Mouse (Mus musculus) CD4-positive helper T cell, adult 2 months (primary cell): ENCODE data around the gene Tmem185a.
"Not testable (repeated sequence)": the region's sequence is repeated elsewhere in the genome, so short reads cannot be mapped to it uniquely, and the experiment has no call there.

Experiments
- DNase-seq: peaks from one replicate; pipeline ENCODE4 v3.0.0-alpha.2; 2012; ENCODE audit warnings: low read depth, missing footprints, low spot score

The Tmem185a gene

DNA sequence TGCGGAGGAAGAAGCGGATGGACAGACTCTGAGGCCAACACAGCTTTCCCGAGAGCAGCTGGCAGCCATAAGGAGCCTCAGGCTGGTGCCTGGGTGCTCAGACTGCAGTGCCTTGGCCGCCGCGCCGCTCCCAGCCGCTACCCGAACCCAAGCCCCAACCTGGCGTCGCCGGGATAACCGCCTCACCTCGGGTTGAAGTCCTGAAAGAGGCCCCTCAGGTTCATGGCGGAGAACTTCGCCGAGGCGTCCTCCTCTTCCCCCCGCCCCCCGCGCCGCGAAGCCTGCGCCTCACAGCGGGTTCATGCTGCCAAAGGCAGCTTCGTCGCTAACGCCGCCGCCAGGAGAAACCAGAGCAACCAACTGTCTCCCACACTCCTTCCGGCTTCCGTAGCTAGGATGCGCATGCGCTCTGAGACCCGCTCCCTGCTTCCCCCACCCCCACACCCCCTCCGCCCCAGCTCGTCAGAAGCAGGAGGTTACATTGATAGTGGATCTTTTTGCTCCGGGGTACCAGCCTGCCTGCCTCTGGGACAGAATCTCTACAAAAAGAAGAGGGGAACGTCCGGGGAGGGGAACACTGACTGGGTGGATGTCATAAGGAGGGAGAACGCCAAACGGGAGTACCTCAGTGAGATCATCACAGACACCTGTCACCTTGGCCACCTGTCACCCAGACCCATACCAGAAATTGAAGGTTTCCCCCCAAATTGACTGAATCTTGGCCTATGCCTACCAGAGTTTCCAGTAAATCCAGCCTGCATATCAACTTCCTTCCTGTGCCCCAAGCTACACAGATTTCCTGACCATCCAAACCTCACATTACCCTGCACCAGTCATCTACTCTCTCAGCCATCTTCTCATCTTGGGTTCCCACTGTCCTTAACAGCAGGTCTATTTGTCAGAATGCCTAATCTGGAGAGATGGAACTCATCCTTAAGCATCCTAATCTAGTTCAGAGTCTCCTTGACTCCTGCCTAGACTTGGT, at the start of gene Tmem185a:
Gene Tmem185a (minus strand): TSS at position 389 of the 985 bp plus-strand sequence.
- DNase-seq: peak; percentile 89

DNA sequence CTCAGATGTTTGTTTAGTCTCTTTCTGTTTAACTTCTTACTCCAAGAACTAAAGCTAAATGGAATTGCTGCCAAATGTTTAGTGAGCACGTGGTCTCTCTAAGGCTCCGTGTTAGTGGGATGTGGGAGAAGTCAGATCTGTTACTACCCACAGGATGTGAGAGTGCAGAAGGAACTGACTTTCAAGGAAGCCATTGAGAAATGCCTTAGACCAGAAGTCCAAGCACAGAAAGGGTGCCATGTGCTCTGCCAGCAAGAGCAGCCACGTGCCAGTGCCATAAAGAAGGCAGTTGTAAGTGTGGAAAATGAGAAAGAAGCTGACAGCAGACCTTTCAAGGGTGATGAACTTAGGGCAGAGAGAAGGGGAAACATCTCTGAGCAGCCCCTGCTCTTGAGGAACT, 37.4 kb upstream of the Tmem185a start:
- DNase-seq: not testable (repeated sequence)

DNA sequence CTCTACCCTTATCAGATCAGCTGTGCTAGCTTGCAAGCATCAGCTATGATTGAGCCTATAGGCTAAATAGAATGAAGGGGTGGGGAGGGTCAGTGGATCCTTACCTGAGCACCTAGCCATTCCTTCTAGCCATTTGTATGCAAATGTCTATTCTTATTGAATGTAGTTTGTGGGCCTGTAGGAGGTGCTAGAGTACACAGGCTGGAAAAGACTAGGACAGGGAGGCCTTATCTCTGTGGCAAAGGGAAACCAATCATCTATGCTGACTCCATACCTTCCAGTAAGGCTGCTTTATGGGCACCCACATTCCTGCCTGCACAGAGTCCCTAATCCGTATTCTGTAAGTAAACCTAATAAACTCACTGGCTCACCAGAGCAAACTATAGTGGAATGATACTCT, 10.3 kb upstream of the Tmem185a start:
- DNase-seq: not testable (repeated sequence)

DNA sequence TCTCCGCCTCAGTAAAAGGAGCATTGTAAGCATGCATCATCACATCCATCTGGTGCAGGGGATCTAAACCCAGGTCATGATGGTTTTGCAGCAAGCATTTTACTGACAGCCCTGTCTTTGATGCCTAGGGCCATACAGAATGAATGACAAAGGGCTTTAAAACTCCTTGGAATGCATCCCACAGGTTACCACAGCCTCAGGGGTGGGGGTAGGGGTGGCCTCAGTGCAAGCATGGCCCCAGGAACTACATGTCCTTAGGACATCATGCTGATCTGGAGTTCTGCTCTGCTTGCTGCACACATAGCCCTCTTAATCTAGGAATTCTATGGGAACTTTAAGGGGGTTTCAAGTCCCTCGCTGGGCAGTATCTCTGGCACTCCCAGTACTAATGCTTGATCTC, 5.2 kb upstream of the Tmem185a start:
- no peak for DNase-seq

DNA sequence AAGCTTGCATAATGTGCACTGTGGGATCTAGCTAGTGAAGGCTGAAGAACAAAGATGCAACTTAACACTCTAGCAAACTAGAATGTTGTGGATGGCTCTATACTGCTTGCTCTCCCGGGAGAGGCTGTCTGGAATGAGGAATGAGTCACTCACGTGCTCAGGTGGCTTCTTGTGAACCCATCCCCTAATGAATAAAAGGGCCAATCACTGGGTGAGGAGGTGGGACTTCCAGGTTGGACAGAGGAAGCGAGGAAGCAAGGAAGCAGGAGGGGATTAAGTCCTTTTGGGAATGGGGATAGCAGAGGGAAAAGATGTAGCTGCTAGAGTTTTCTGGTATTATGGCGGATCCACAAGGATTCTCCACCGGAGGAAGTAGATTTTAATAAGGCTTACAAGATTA, 1.7 kb upstream of the Tmem185a start:
- DNase-seq: no peak

DNA sequence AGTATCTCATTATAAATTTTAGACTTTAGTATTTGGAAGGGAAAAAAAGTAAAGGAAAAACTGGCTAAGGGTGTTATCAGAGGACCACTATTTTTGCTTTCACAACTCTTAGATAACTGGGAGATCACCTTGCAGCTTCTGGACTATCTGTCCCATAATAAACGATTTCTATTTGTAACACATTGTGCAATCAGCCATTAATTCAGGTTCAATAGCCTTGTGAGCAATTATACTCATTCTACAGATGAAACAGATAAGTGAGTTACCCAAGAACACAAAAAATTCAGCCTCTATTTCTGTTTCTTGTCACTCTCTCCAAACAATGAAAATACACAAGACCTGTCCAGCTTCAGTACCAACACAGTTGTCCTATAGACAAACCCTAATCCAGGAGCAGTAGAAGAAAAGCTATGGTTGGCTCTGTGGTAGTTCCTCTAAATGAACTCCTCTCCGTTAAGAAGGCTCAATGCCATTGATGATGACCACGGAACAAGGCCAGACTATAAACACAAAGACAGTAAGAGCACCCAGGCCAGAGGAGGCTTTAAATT, 1.7 kb downstream of the Tmem185a start:
- no peak for DNase-seq

DNA sequence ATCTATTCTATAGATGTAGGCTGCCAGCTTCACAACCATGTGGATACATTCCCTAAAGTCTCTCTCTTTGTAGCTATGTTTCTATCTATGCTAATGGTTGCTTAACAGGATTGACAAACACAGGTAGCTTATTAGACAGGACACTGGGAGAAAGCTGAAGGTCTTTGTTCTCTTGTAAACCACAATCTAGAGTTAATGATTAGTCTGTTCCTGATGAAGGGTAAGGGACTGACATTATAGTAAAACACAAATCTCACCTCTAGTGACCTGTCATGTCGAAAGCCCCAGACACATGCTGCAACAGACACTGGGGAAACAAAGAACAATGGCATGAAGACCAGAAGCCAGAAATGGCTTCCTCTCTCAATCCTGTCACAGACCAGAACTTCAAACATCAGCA, 10.1 kb downstream of the Tmem185a start:
- no peak for DNase-seq

DNA sequence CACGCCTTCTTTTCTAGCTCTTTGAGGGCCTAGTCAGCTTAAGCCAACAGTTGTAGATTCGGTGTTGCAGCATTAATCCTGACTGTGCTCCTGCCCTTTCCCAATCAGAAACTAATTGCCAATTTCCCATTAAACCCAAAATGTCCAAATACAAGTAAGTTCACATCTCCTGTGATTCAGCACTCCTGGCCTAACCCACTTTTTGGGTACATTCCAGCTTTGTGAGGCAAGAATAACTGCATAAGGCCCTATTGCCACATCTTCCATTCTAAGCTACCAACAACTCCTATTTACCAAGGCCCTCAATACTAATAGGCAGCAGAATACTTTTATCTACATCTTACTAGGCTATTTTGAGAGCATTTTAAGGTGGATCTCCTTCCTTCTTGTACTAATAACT, 11.5 kb downstream of the Tmem185a start:
- DNase-seq: no peak

DNA sequence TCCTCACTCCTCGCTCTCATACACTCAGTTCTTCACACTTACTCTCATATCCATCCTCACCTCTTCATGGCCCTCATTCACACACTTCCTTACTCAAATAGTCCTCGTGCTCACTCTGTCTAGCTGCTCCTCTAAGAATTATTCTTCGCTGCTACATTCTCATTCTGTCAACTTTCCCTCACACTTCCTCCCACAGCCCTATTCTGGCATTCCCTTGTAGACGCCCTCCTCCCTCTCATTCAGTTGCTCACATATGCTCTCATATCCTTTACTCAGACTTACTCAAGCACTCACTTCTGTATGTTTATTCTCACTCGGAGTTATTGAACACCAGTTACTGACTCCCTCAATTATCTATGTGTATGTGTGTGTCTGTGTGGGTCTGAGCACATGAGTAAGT, 13.4 kb downstream of the Tmem185a start:
- DNase-seq: no peak

DNA sequence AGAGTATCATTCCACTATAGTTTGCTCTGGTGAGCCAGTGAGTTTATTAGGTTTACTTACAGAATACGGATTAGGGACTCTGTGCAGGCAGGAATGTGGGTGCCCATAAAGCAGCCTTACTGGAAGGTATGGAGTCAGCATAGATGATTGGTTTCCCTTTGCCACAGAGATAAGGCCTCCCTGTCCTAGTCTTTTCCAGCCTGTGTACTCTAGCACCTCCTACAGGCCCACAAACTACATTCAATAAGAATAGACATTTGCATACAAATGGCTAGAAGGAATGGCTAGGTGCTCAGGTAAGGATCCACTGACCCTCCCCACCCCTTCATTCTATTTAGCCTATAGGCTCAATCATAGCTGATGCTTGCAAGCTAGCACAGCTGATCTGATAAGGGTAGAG, 24.6 kb downstream of the Tmem185a start:
- not testable (repeated sequence) for DNase-seq

DNA sequence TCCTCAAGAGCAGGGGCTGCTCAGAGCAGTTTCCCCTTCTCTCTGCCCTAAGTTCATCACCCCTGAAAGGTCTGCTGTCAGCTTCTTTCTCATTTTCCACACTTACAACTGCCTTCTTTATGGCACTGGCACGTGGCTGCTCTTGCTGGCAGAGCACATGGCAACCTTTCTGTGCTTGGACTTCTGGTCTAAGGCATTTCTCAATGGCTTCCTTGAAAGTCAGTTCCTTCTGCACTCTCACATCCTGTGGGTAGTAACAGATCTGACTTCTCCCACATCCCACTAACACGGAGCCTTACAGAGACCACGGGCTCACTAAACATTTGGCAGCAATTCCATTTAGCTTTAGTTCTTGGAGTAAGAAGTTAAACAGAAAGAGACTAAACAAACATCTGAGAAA, 51.5 kb downstream of the Tmem185a start:
- DNase-seq: not testable (repeated sequence)
